Mouse (Mus musculus) ES-E14 (cell line): ENCODE results near the gene Tmem59.

Source experiments
- ZC3H11A ChIP-seq: IDR thresholded peaks from 2 replicates; pipeline ENCODE4 v1.6.1; 2012; ENCODE audit warnings: low read depth, mild to moderate bottlenecking, inconsistent platforms, low read length, borderline replicate concordance
- ZNF384 ChIP-seq: IDR thresholded peaks from 2 replicates; pipeline ENCODE4 v1.6.1; 2012; ENCODE audit warnings: low read depth, low read length, inconsistent platforms

DNA sequence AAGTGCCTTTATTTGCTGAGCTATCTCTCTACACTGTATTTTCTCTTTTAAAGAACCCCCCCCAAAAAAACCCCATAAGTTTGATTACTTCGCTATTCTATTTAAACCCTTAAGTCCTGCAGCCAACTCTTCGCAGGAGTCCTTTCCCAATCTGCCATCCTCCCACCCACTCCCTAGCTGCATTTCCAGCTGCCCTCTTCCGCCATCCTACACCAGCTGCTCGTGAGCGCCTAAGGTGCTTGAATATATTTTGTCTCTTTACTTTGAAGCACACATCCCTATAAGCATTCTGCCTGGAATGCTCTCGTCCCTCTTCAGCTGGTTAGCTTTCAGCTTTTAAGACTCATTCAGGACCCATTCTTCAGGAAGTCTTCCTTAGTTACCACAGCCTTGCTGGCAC is 27.2 kb upstream of the Tmem59 start:
- TF ChIP-seq ZC3H11A (no peak), ZNF384 (no peak)
